Mouse (Mus musculus): ENCODE data around the gene Grm8. TPM values are rescaled to one million over a fixed set of nuclear protein-coding genes. Genes with fewer than 3 reads are reported as not detected.

The Grm8 gene
- total and polyA plus RNA-seq, 2 experiments, result under 0.01 TPM; not detected in 1

GRCm38 (mm10) chr6:27645054-27645453 is 489.9 kb downstream of the Grm8 start:
- WGBS, result 72% methylated on average over 5 of the region's 5 CpGs
- Histone ChIP-seq H3K4me3 (ENCODE audit: insufficient read depth, low read depth, low read length) (no peak overlapping the region), H3K79me2 (ENCODE audit: control insufficient read depth, insufficient read depth, low read length) (no peaks in the 10 kb centered on the region), H3K27ac (replicated peaks; ENCODE audit: insufficient read depth, low read depth, low read length) (no peak overlapping the region), H3K36me3 (ENCODE audit: control insufficient read depth, insufficient read depth, low read length) (no peaks in the 10 kb centered on the region), H3K9ac (ENCODE audit: low read depth, low read length) (no peak overlapping the region), H3K4me1 (ENCODE audit: control insufficient read depth, insufficient read depth, low read length) (peaks cover 2% of the 10 kb centered on the region; the same call in 1 of the 2 replicates), H3K27me3 (ENCODE audit: control insufficient read depth, insufficient read depth, low read length) (no peaks in the 10 kb centered on the region)
- DNase-seq (ENCODE audit: extremely low read depth, low read depth, low spot score), result no peak
- TF ChIP-seq POLR2A (IDR thresholded peaks at IDR 0.05; ENCODE audit: extremely low read depth, insufficient read depth, low read length), result no peak
- no peak for TF ChIP-seq CTCF (IDR thresholded peaks at IDR 0.05; ENCODE audit: low read depth, low read length)

- H3K79me2 ChIP-seq (ENCODE audit: control insufficient read depth, insufficient read depth, low read length), result no peaks in the 10 kb centered on the region
- no peaks in the 10 kb centered on the region for H3K4me1 ChIP-seq (ENCODE audit: control insufficient read depth, insufficient read depth, low read length)
- no peaks in the 10 kb centered on the region for H3K36me3 ChIP-seq (ENCODE audit: control insufficient read depth, insufficient read depth, low read length)
- 64% methylated on average over 3 of the region's 3 CpGs for WGBS
- H3K27ac ChIP-seq (replicated peaks; ENCODE audit: insufficient read depth, low read depth, low read length), result no peak overlapping the region
- TF ChIP-seq CTCF (IDR thresholded peaks at IDR 0.05; ENCODE audit: low read depth, low read length) (no peak), POLR2A (IDR thresholded peaks at IDR 0.05; ENCODE audit: extremely low read depth, insufficient read depth, low read length) (no peak)
- no peak overlapping the region for H3K9ac ChIP-seq (ENCODE audit: low read depth, low read length)
- no peak overlapping the region for H3K4me3 ChIP-seq (ENCODE audit: insufficient read depth, low read depth, low read length)
- no peak for DNase-seq (ENCODE audit: extremely low read depth, low read depth, low spot score)
- H3K27me3 ChIP-seq (ENCODE audit: control insufficient read depth, insufficient read depth, low read length), result no peaks in the 10 kb centered on the region
These were observed 499.1 kb downstream of the Grm8 start for GRCm38 (mm10) chr6:27635898-27636297.

- no peak overlapping the region for H3K4me3 ChIP-seq (ENCODE audit: insufficient read depth, low read depth, low read length)
- H3K9ac ChIP-seq (ENCODE audit: low read depth, low read length), result no peak overlapping the region
- no peaks in the 10 kb centered on the region for H3K27me3 ChIP-seq (ENCODE audit: control insufficient read depth, insufficient read depth, low read length)
- no peaks in the 10 kb centered on the region for H3K36me3 ChIP-seq (ENCODE audit: control insufficient read depth, insufficient read depth, low read length)
- H3K27ac ChIP-seq (replicated peaks; ENCODE audit: insufficient read depth, low read depth, low read length), result no peak overlapping the region
- no peak for DNase-seq (ENCODE audit: extremely low read depth, low read depth, low spot score)
- TF ChIP-seq CTCF (IDR thresholded peaks at IDR 0.05; ENCODE audit: low read depth, low read length) (no peak), POLR2A (IDR thresholded peaks at IDR 0.05; ENCODE audit: extremely low read depth, insufficient read depth, low read length) (no peak)
- no peaks in the 10 kb centered on the region for H3K4me1 ChIP-seq (ENCODE audit: control insufficient read depth, insufficient read depth, low read length)
- WGBS, result 86% methylated on average over 4 of the region's 4 CpGs
- H3K79me2 ChIP-seq (ENCODE audit: control insufficient read depth, insufficient read depth, low read length), result no peaks in the 10 kb centered on the region
These were observed 517.5 kb downstream of the Grm8 start for GRCm38 (mm10) chr6:27617472-27617871.

- Histone ChIP-seq H3K27me3 (ENCODE audit: control insufficient read depth, insufficient read depth, low read length) (no peaks in the 10 kb centered on the region), H3K36me3 (ENCODE audit: control insufficient read depth, insufficient read depth, low read length) (no peaks in the 10 kb centered on the region), H3K79me2 (ENCODE audit: control insufficient read depth, insufficient read depth, low read length) (no peaks in the 10 kb centered on the region), H3K27ac (replicated peaks; ENCODE audit: insufficient read depth, low read depth, low read length) (no peak overlapping the region), H3K4me1 (ENCODE audit: control insufficient read depth, insufficient read depth, low read length) (no peaks in the 10 kb centered on the region), H3K4me3 (ENCODE audit: insufficient read depth, low read depth, low read length) (no peak overlapping the region), H3K9ac (ENCODE audit: low read depth, low read length) (no peak overlapping the region)
- no peak for DNase-seq (ENCODE audit: extremely low read depth, low read depth, low spot score)
- 67% methylated on average over 2 of the region's 2 CpGs for WGBS
- no peak for TF ChIP-seq POLR2A (IDR thresholded peaks at IDR 0.05; ENCODE audit: extremely low read depth, insufficient read depth, low read length)
- TF ChIP-seq CTCF (IDR thresholded peaks at IDR 0.05; ENCODE audit: low read depth, low read length), result no peak
These were observed 554.5 kb downstream of the Grm8 start for GRCm38 (mm10) chr6:27580485-27580884.

GRCm38 (mm10) chr6:27545516-27545915 is 589.5 kb downstream of the Grm8 start:
- H3K79me2 ChIP-seq (ENCODE audit: control insufficient read depth, insufficient read depth, low read length), result no peaks in the 10 kb centered on the region
- H3K9ac ChIP-seq (ENCODE audit: low read depth, low read length), result no peak overlapping the region
- H3K4me1 ChIP-seq (ENCODE audit: control insufficient read depth, insufficient read depth, low read length), result no peaks in the 10 kb centered on the region
- H3K36me3 ChIP-seq (ENCODE audit: control insufficient read depth, insufficient read depth, low read length), result no peaks in the 10 kb centered on the region
- H3K27me3 ChIP-seq (ENCODE audit: control insufficient read depth, insufficient read depth, low read length), result no peaks in the 10 kb centered on the region
- TF ChIP-seq POLR2A (IDR thresholded peaks at IDR 0.05; ENCODE audit: extremely low read depth, insufficient read depth, low read length) (no peak), CTCF (IDR thresholded peaks at IDR 0.05; ENCODE audit: low read depth, low read length) (no peak)
- WGBS, result 70% methylated on average over 6 of the region's 6 CpGs
- no peak overlapping the region for H3K4me3 ChIP-seq (ENCODE audit: insufficient read depth, low read depth, low read length)
- no peak for DNase-seq (ENCODE audit: extremely low read depth, low read depth, low spot score)
- no peak overlapping the region for H3K27ac ChIP-seq (replicated peaks; ENCODE audit: insufficient read depth, low read depth, low read length)

GRCm38 (mm10) chr6:27517620-27518019 is 617.4 kb downstream of the Grm8 start:
- H3K79me2 ChIP-seq (ENCODE audit: control insufficient read depth, insufficient read depth, low read length), result no peaks in the 10 kb centered on the region
- no peak overlapping the region for H3K27ac ChIP-seq (replicated peaks; ENCODE audit: insufficient read depth, low read depth, low read length)
- H3K4me1 ChIP-seq (ENCODE audit: control insufficient read depth, insufficient read depth, low read length), result no peaks in the 10 kb centered on the region
- 53% methylated on average over 1 of the region's 1 CpGs for WGBS
- H3K9ac ChIP-seq (ENCODE audit: low read depth, low read length), result no peak overlapping the region
- no peak for DNase-seq (ENCODE audit: extremely low read depth, low read depth, low spot score)
- H3K36me3 ChIP-seq (ENCODE audit: control insufficient read depth, insufficient read depth, low read length), result no peaks in the 10 kb centered on the region
- no peak overlapping the region for H3K4me3 ChIP-seq (ENCODE audit: insufficient read depth, low read depth, low read length)
- TF ChIP-seq CTCF (IDR thresholded peaks at IDR 0.05; ENCODE audit: low read depth, low read length), result no peak
- TF ChIP-seq POLR2A (IDR thresholded peaks at IDR 0.05; ENCODE audit: extremely low read depth, insufficient read depth, low read length), result no peak
- H3K27me3 ChIP-seq (ENCODE audit: control insufficient read depth, insufficient read depth, low read length), result no peaks in the 10 kb centered on the region

Measured in liver, adult 2 months (tissue).